8 mouse cellular contexts compared by ENCODE assay signal in the genomic region with DNA sequence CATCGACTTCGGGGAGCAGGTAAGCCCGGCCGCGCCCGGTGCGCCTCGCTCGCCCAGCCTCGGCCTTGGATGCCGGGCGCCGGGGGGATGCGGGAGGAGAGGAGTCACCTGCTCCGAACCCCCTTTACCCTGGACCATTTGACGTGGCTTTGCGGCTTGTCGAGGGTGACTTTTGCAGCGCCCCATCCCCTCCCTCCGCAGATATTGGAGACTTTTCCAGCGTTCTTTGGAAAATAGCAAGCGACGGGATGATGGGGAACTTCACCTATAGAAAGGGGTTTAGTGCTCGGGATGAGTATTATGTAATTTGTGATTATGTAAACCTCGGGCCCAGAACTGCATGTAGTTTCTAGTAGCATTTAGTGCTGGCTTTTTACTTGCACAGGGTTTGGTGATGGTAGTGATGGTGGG. TPM values are rescaled to one million over a fixed set of nuclear protein-coding genes. Genes with fewer than 3 reads are reported as not detected.
DNase-seq lines count a peak whose midpoint lies in the region; ATAC-seq and TF ChIP-seq lines count a peak whose summit lies in the region.

No protein-coding gene starts in this region.

- H3K9ac ChIP-seq in CH12.LX (ENCODE audit: insufficient read depth, low read depth), result peak overlapping the region; percentile 61
- peak overlapping the region; percentile 89 for H3K9ac ChIP-seq in liver, adult 2 months (ENCODE audit: low read depth, low read length)
- peak overlapping the region; percentile 75 for H3K9ac ChIP-seq in stomach, postnatal 0 days (ENCODE audit: low read length)

- dilution Hi-C loops in CH12.LX (cut with MboI; ENCODE audit: extremely low pct_ligation_motif_present, extremely low pct_unique_long_range_greater_than_20kb, low sequenced_read_pairs), result no loop called here

- TF ChIP-seq POLR2A in CH12.LX (IDR thresholded peaks at IDR 0.05; ENCODE audit: low read depth, low read length), result no peak
- TF ChIP-seq POLR2A in liver, adult 2 months (IDR thresholded peaks at IDR 0.05; ENCODE audit: extremely low read depth, insufficient read depth, low read length), result no peak

- no peak overlapping the region for H3K27ac ChIP-seq in CH12.LX (ENCODE audit: insufficient read depth, low read depth)
- H3K27ac ChIP-seq in liver, adult 2 months (replicated peaks; ENCODE audit: insufficient read depth, low read depth, low read length), result peak overlapping the region; percentile 60; the same call in 1 of the 2 replicates
- peak overlapping the region; percentile 82 for H3K27ac ChIP-seq in stomach, postnatal 0 days (replicated peaks)

- peak overlapping the region; percentile 28 to 83 (median 73) for H3K4me3 ChIP-seq in CH12.LX (replicated peaks in 1 of 3; ENCODE audit: low read depth in 2 of 3, low read length in 2 of 3, poor library complexity in 1 of 3)
- peak overlapping the region; percentile 88 for H3K4me3 ChIP-seq in liver, adult 2 months (ENCODE audit: insufficient read depth, low read depth, low read length)
- H3K4me3 ChIP-seq in stomach, postnatal 0 days (ENCODE audit: low read depth, low read length), result peak overlapping the region; percentile 72

- TF ChIP-seq RAD21 in CH12.LX (IDR thresholded peaks at IDR 0.05; ENCODE audit: low read depth, low read length), result no peak

- H3K4me1 ChIP-seq in CH12.LX (ENCODE audit: control insufficient read depth in 1 of 2, insufficient read depth in 2 of 2), result peaks cover 0 to 19% of the 10 kb centered on the region in 2 experiments; a peak in 2 of 4 replicates
- 0 out of 2 replicates have a peak, but pooled peaks cover 2% of the 10 kb centered on the region for H3K4me1 ChIP-seq in liver, adult 2 months (ENCODE audit: control insufficient read depth, insufficient read depth, low read length)
- H3K4me1 ChIP-seq in stomach, postnatal 0 days (replicated peaks; ENCODE audit: control insufficient read depth, insufficient read depth), result no peaks in the 10 kb centered on the region; the same call in 1 of the 2 replicates

- H3K79me2 ChIP-seq in CH12.LX (replicated peaks; ENCODE audit: control insufficient read depth, extremely low read depth, insufficient read depth, poor library complexity, severe bottlenecking), result no peaks in the 10 kb centered on the region
- H3K79me2 ChIP-seq in liver, adult 2 months (ENCODE audit: control insufficient read depth, insufficient read depth, low read length), result peaks cover 8% of the 10 kb centered on the region; the same call in 1 of the 2 replicates

- WGBS in liver, adult 2 months, result 2% methylated on average over 25 of the region's 25 CpGs
- 3% methylated on average over 24 of the region's 25 CpGs for whole genome bisulfite sequencing in stomach, postnatal 0 days

- H3K9me3 ChIP-seq in CH12.LX (replicated peaks; ENCODE audit: low read length), result no peaks in the 10 kb centered on the region
- no peaks in the 10 kb centered on the region for H3K9me3 ChIP-seq in stomach, postnatal 0 days (ENCODE audit: control insufficient read depth, low read length)

- peak overlapping the region; percentile 75 for H3K4me2 ChIP-seq in CH12.LX (ENCODE audit: insufficient read depth, low read depth, poor library complexity, severe bottlenecking)
- H3K4me2 ChIP-seq in stomach, postnatal 0 days (replicated peaks; ENCODE audit: low read depth), result peak overlapping the region; percentile 87

- TF ChIP-seq CTCF in CH12.LX (conservative IDR thresholded peaks at IDR 0.05 in 1 of 2, IDR thresholded peaks at IDR 0.05 in 1 of 2; ENCODE audit: low read depth in 2 of 2, low read length in 2 of 2), result no peak
- TF ChIP-seq CTCF in liver, adult 2 months (IDR thresholded peaks at IDR 0.05; ENCODE audit: low read depth, low read length), result no peak
- no peak for TF ChIP-seq CTCF in stomach, postnatal 0 days (IDR thresholded peaks at IDR 0.05; ENCODE audit: low read depth)

- peaks cover 0 to 5% of the 10 kb centered on the region in 2 experiments for H3K36me3 ChIP-seq in CH12.LX (replicated peaks in 1 of 2; ENCODE audit: control insufficient read depth in 1 of 2, insufficient read depth in 1 of 2, low read length in 1 of 2)
- no peaks in the 10 kb centered on the region for H3K36me3 ChIP-seq in liver, adult 2 months (ENCODE audit: control insufficient read depth, insufficient read depth, low read length)
- H3K36me3 ChIP-seq in stomach, postnatal 0 days (ENCODE audit: control insufficient read depth, insufficient read depth, low read length), result no peaks in the 10 kb centered on the region

- ATAC-seq in erythroid progenitor cell, adult 5-6 weeks (replicated peaks; ENCODE audit: low FRiP score, poor library complexity, severe bottlenecking), result peak; percentile 36
- ATAC-seq in stomach, postnatal 0 days (ENCODE audit: low FRiP score, low TSS enrichment), result peak; percentile 21; the same call in 1 of the 2 replicates

- TF ChIP-seq EP300 in CH12.LX (IDR thresholded peaks at IDR 0.05; ENCODE audit: low read length), result no peak
- TF ChIP-seq EP300 in stomach, postnatal 0 days (optimal IDR thresholded peaks at IDR 0.05), result no peak

- peaks cover 15% of the 10 kb centered on the region for H3K27me3 ChIP-seq in CH12.LX (replicated peaks)
- H3K27me3 ChIP-seq in liver, adult 2 months (ENCODE audit: control insufficient read depth, insufficient read depth, low read length), result no peaks in the 10 kb centered on the region
- no peaks in the 10 kb centered on the region for H3K27me3 ChIP-seq in stomach, postnatal 0 days (ENCODE audit: control insufficient read depth, insufficient read depth, low read length)

- DNase-seq in gastrocnemius, postnatal 25 days, result peak; percentile 22
- DNase-seq in gastrocnemius, postnatal 4 days (ENCODE audit: low spot score in 2 of 2), result no peak
- no peak for DNase-seq in CH12.LX (ENCODE audit: extremely low read depth)
- no peak for DNase-seq in liver, adult 2 months (ENCODE audit: extremely low read depth, low read depth, low spot score)
- no peak for DNase-seq in stomach, postnatal 0 days (ENCODE audit: low spot score)
- DNase-seq in spleen, adult 12 weeks (ENCODE audit: low spot score), result no peak
- no peak for DNase-seq in left cerebral cortex, adult 8-10 months (ENCODE audit: low spot score in 2 of 2)

- in situ Hi-C loops in CH12.LX (cut with MboI; ENCODE audit: low pct_ligation_motif_present, low pct_unique_long_range_greater_than_20kb, low sequenced_read_pairs), result loop anchor here (25.0 kb wide), 1 partner anchor 130 kb away; no protein-coding TSS in a partner anchor

TF ChIP-seq in CH12.LX, 34 proteins besides CTCF, POLR2A, EP300 and RAD21:
- TF ChIP-seq BHLHE40 (IDR thresholded peaks at IDR 0.05; ENCODE audit: low read depth, low read length) (no peak), MAFK (IDR thresholded peaks at IDR 0.05; ENCODE audit: insufficient replicate concordance, low read length) (no peak), ZC3H11A (IDR thresholded peaks at IDR 0.05; ENCODE audit: low read depth, low read length) (no peak)

RNA-seq across cellular contexts. Expression of gene Ank, which starts 0.6 kb away (rescaled TPM):
- total RNA-seq in gastrocnemius, postnatal 25 days (2021), result 100 to 1,000 TPM in 1 of 2 experiments, 10 to 100 TPM in 1; 92.7 to 101 TPM
- total RNA-seq in gastrocnemius, postnatal 4 days (2021), result 10 to 100 TPM; 21.5 to 26.0 TPM
- total RNA-seq in CH12.LX (2012; rRNA removed) (2.3 and 4.6 TPM in 2 replicates), CH12.LX (2014; rRNA removed) (6.4 and 8.6 TPM in 2 replicates)
- polyA plus RNA-seq in CH12.LX (2012; ENCODE audit: insufficient read length, low read depth), result 8.1 and 12.4 TPM in 2 replicates
- total RNA-seq in erythroid progenitor cell, adult 5-6 weeks (2015; ENCODE audit: low replicate concordance), result 137 and 158 TPM in 2 replicates
- 64.9 and 79.8 TPM in 2 replicates for total RNA-seq in erythroid progenitor cell, adult 5-6 weeks (2017; ENCODE audit: low replicate concordance)
- total RNA-seq in liver, adult 2 months (2014; rRNA removed), result 12.3 and 12.6 TPM in 2 replicates
- polyA plus RNA-seq in liver, adult 2 months (2012; rRNA removed), result 22.6 and 25.3 TPM in 2 replicates
- polyA plus RNA-seq in stomach, postnatal 0 days (2015; fragmentation: Nextera tagmentation; extraction: Ambion mirVana), result 16.2 and 20.3 TPM in 2 replicates
- total RNA-seq in left cerebral cortex, adult 8-10 months (2022), result 100 to 1,000 TPM; 195 to 201 (median 197) TPM
